Mouse (Mus musculus) adrenal gland, adult 2 months (tissue): ENCODE results near the gene Slc25a11. TPM values are rescaled to one million over a fixed set of nuclear protein-coding genes. Genes with fewer than 3 reads are reported as not detected.

Experiments used
- DNase-seq: peaks from one replicate; pipeline ENCODE4 v3.0.0; 2021
- long read RNA-seq: library from polyadenylated mRNA; stranded (forward); transcript quantifications from one replicate; pipeline ENCODE4 v2.0.0, GENCODE M21; 2021
- polyA plus RNA-seq: library from polyadenylated mRNA; depleted of rRNA; stranded (reverse); fragments of >200 nt; gene quantifications from 2 replicates; pipeline ENCODE4 v1.2.3, GENCODE M21; 2012; rRNA removed
- total RNA-seq, 2 experiments: library from RNA; stranded (reverse); gene quantifications; 2 replicates each; pipeline ENCODE4 v1.2.3; 2021

The Slc25a11 gene
- total RNA-seq: 100 to 1,000 TPM; 124 to 140 TPM
- 118 and 139 TPM in 2 replicates for polyA plus RNA-seq
- long read RNA-seq, transcript Slc25a11-201 (8 exons, 1,711 nt): major isoform, 137 of 145 reads
- long read RNA-seq, partial matches to known transcripts: 2 of 145 reads
- long read RNA-seq, other reads (novel, unspliced or antisense): 6 of 145 reads

GRCm38 (mm10) chr11:70646691-70647650 lies at the start of gene Slc25a11, which contains the start of gene Rnf167:
Gene Slc25a11, minus strand, starts transcription at chr11:70647479.
Gene Rnf167, plus strand, starts transcription at chr11:70647235.
- peak; percentile 97 for DNase-seq

- no peak for DNase-seq
Observed at GRCm38 (mm10) chr11:70693504-70693903, 46.2 kb upstream of the Slc25a11 start.

GRCm38 (mm10) chr11:70689578-70689977 lies 42.3 kb upstream of the Slc25a11 start:
- no peak for DNase-seq

- DNase-seq: peak; percentile 35
Observed at GRCm38 (mm10) chr11:70688372-70688771, 41.1 kb upstream of the Slc25a11 start.

DNA sequence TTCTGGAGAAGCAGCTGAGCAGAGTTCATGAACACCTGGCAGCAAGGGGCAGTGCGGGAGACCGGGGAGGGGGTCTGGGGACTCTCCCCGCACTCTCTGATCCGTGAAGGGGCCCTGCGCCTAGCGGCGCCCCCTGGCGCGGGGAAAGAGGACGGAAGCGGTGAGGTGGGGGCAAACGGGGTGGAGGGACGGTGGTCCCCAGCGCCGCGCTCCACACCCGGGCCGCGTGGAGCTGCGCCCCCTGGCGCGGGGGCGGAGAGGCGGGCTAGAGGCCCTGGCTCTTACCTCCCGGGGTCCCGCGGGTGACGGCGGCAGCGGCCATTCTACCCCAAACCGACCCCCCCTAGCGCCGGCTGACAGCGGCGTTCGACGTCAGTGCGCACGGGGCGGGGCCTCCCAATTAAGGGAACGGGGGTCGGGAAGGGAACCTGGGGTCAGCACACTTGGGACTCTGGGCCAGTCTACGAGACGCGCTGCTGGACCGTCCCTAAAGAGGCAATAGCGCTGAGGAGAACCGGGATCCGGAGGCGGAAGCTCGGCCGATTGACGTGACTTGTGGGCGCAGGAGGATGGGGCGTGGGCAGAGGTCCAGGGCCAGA lies 40.4 kb upstream of the Slc25a11 start, which contains the start of gene Camta2:
TSS of gene Camta2 (minus strand) at position 505 of the 599 bp plus-strand sequence.
- DNase-seq: peak; percentile 93

DNA sequence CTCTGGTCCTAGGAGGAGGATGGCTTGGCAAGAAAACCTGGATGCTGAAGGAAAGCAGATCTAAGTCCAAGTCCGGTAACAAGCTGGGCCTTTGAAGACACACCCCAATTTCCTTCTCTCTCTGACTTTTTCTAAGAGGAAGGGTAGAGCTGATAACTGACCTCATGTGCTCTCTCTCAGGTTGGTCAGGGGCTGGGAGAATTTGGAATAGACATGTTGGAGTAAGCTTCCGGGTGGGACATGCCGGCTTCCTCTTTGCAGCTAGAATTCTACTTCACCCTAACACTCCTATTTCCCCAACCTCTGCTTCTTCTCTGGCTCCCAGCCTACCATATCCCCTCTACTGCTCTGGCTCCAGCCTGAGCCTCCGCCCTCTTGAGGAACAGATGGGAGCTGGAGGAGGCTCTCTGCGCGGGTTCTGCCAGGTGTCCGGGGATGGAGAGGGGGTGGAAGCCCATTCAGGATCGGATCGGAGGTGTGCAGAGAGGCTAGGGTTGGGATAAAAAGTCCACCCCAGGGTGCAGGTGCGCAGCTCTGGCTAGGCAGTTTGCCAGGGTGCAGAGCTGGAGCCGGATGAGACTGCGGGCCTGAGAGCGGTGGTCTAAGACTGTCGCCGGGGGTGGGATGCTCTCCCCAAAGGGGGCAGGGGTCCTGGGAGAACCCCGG lies 39.8 kb upstream of the Slc25a11 start:
- peak; percentile 53 for DNase-seq

GRCm38 (mm10) chr11:70683640-70684039 lies 36.4 kb upstream of the Slc25a11 start:
- no peak for DNase-seq

DNA sequence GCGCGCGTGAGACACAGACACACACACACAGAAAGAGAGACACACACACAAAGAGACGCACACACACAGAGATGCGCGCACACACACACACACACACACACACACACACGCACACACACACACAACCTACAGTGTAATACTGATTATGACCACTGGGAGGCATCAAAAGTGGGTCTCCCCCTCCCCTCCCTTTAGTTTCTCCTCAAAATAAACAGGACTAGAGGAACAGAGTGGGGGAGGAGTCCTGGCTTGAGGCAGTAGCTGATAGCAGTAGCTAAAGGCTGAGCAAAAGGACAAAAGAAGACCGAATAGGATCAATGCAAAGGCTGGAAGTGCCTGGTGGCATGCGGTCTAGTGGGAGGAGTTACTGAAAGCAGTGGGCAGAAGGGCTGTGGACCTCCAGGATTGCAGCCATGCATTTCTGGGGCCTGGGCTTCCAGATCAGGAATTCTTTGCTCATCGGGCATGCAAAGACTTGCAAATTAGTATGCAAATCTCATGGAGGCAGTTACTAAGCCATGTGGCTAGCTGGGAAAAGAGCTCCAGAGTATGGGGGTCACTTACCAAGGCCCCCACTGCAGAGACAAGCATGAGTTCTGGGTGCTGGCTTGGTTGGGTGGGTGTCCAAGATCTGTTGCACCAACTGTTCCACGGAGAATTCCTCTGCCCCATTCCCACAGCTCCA lies 34.8 kb upstream of the Slc25a11 start:
- DNase-seq: no peak

DNA sequence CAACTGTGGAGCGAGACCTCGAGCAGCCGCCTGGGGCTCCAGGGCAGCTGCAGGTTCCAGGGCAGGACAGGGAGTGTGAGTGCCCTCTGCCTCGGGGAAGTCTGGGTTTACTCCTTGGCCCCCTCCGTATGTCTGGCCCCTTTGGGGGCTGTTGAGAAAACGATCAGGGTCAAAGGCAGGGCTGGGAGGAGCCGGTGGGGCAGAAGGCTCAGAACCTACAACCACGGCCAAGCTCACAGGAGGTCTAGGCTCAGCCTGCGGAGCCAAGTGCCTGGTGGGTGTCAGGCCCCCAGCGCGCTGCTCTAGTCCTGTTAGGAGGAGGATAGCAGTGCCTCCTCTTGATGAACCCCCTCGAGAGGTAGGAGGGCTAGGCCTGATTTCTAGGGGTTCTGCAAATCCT lies 33.9 kb upstream of the Slc25a11 start:
- DNase-seq: no peak

- DNase-seq: no peak
Observed at GRCm38 (mm10) chr11:70679894-70680293, 32.6 kb upstream of the Slc25a11 start.

DNA sequence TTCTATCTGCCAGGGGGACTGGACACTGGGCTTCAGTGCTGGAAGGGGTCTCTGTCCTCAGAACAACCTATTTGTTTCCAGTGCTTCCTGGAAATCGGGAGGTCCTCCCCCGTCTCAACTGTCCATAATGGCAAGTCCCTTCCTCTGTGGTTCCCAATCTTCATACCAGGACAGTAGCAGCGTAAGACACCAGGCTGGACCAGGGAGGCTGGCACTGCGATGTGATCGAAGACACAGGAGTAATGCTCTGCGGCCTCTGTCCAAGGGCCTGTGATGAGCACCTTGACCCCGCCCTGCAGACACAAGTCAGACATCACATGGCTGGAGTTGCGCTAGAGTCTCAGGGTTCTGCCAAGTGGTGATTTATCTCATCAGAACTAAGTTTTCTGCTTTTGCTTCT lies 32.1 kb upstream of the Slc25a11 start:
- no peak for DNase-seq

DNA sequence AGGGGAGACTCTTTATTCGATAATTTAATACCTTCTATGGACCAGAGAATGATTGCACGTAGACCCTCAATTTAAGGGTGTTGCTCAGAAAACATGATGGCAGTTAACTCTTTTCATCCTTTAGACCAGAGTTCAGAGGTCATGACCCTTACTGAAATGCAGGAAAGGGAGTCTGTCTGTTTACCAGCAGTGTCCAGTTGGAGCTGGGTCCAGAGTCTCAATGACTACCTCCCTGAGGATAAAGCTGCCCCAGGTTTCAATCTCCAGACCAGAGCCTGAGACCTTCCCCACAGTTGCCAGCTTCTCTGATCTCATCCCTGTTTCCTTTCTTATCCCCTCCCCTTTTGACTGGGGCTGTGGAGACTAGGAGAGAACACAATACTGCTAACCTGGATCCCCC lies 31.3 kb upstream of the Slc25a11 start:
- no peak for DNase-seq

DNA sequence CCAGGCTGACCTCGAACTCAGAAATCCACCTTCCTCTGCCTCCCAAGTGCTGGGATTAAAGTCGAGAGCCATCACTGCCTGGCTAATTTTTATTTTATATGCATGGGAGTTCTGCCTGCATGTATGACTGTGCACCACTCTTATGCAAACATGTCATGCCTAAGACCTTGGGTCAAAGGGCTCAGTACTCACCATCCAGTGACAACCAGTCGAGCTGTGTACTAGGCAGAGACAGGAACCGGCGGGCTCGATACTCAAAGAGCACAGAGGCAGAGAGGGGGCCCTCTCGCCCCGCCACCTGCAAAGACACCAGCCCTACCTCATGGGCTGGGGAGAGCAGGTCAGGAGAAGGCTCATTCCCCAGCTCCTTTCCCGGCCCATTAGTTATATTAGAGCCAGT lies 30.8 kb upstream of the Slc25a11 start:
- DNase-seq: no peak

- no peak for DNase-seq
Observed at GRCm38 (mm10) chr11:70674501-70674900, 27.2 kb upstream of the Slc25a11 start.

- no peak for DNase-seq
Observed at GRCm38 (mm10) chr11:70674014-70674413, 26.7 kb upstream of the Slc25a11 start.

DNA sequence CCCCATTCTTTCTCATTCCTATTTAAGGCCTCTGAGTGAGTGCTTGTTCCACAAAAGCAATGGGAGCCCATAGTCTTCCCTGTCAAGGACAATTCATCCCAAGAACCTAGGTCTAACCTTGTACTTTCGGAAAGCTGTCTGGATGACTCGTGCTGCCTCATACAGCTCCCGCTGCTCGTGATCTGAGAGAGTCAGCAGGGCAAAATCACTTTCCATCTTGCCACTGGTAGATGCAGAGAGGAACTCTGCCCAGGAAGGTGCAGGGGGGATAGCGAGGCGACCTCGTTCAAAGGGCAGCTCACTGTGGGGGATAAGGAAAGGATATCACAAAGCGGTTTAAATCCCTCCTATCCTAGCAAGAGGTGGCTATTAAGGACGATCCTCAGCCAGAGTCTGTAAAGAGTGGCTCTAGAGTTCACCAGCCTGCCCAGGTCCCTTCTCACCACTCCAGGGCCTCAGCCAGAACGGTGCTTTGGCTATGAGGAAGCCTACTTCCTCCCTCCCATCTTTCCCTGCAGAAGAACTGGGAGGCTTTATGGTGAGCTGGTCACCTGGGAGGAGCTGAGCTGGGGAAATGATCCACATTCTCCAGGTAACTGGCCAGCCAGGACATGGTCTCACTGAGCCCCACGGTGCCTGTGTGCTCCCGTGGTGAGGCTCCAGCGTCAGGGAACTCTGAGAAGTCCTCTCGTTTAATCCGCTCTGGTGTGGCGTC lies 24.2 kb upstream of the Slc25a11 start:
- DNase-seq: peak; percentile 71

DNA sequence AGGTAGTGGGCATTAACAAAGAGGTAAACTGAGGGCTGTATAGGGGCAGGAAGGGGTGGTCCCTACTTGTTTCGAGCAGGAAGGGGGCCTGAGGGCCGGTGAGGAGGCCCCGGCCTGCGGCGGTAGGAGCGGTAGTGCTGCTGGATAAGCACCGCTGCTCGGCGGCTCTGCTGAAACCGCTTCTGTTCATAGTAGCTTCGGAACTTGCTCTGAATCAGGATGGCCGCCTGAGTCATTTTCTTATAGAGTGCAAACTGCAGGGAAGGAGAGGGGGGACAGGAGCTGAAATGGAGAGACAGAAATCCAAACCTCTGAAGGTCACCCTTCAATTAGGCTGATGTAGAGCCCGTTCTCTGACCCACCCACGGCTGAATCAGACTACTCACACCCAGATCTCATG lies 23.2 kb upstream of the Slc25a11 start:
- DNase-seq: peak; percentile 75

- peak; percentile 87 for DNase-seq
Observed at GRCm38 (mm10) chr11:70669582-70670345, 22.5 kb upstream of the Slc25a11 start.

GRCm38 (mm10) chr11:70668771-70669505 lies 21.7 kb upstream of the Slc25a11 start, which contains the start of gene Spag7:
Gene Spag7, minus strand, starts transcription at chr11:70669416.
- peak; percentile 98 for DNase-seq
